10 mouse cellular contexts compared by ENCODE assay signal in genomic region chr9:7871316-7872043, GRCm38 (mm10). TPM values are rescaled to one million over a fixed set of nuclear protein-coding genes. Genes with fewer than 3 reads are reported as not detected.
DNase-seq lines count a peak whose midpoint lies in the region; ATAC-seq and TF ChIP-seq lines count a peak whose summit lies in the region.
"Had no signal": no experiment of that assay in that cellular context is flagged by ENCODE, and none has a peak within 500 bp of the region (broad histone marks: within the 10 kb centered on the region; RNA-seq: fewer than 3 reads in every experiment).

No protein-coding gene starts in this region.

- no peak overlapping the region for H3K9ac ChIP-seq in heart, embryonic 13.5 days
- H3K9ac ChIP-seq in forebrain, embryonic 13.5 days = no peak overlapping the region
- H3K9ac ChIP-seq: midbrain, embryonic 13.5 days had no signal

- peak overlapping the region; percentile 74; the same call in 1 of the 2 replicates for H3K4me3 ChIP-seq in heart, embryonic 13.5 days
- H3K4me3 ChIP-seq in E14TG2a.4 (replicated peaks; ENCODE audit: low read length) = peak overlapping the region; percentile 80
- H3K4me3 ChIP-seq in forebrain, embryonic 13.5 days = no peak overlapping the region

- H3K27ac ChIP-seq in heart, embryonic 13.5 days (replicated peaks) = no peak overlapping the region; the same call in 1 of the 2 replicates
- H3K27ac ChIP-seq in forebrain, embryonic 13.5 days = no peak overlapping the region
- H3K27ac ChIP-seq: midbrain, embryonic 13.5 days had no signal

- no peaks in the 10 kb centered on the region for H3K9me3 ChIP-seq in heart, embryonic 13.5 days
- no peaks in the 10 kb centered on the region for H3K9me3 ChIP-seq in E14TG2a.4 (ENCODE audit: low read length)
- no peaks in the 10 kb centered on the region for H3K9me3 ChIP-seq in forebrain, embryonic 13.5 days (replicated peaks)
- H3K9me3 ChIP-seq: midbrain, embryonic 13.5 days had no signal

- DNase-seq in heart, adult 9 months (ENCODE audit: low spot score in 2 of 2) = no peak
- DNase-seq in induced T-regulatory cell, adult 2 months (ENCODE audit: low read depth) = peak; percentile 89
- DNase-seq in lung, postnatal 14 days = peak; percentile 34
- no peak for DNase-seq in layer of hippocampus, postnatal 36 days
- DNase-seq in left cerebral cortex, postnatal 4 days = no peak

- H3K27me3 ChIP-seq in heart, embryonic 13.5 days (replicated peaks) = no peaks in the 10 kb centered on the region
- H3K27me3 ChIP-seq in E14TG2a.4 (ENCODE audit: insufficient read depth, low read length) = no peaks in the 10 kb centered on the region
- no peaks in the 10 kb centered on the region for H3K27me3 ChIP-seq in forebrain, embryonic 13.5 days
- H3K27me3 ChIP-seq: Patski had no signal

- 59% methylated on average over 4 of the region's 4 CpGs for WGBS in heart, embryonic 13.5 days
- WGBS in forebrain, embryonic 13.5 days = 67% methylated on average over 4 of the region's 4 CpGs

- peaks cover 10% of the 10 kb centered on the region for H3K36me3 ChIP-seq in heart, embryonic 13.5 days
- peaks cover 4% of the 10 kb centered on the region; the same call in 1 of the 2 replicates for H3K36me3 ChIP-seq in E14TG2a.4 (ENCODE audit: insufficient read depth, low read length)
- no peaks in the 10 kb centered on the region for H3K36me3 ChIP-seq in forebrain, embryonic 13.5 days (ENCODE audit: poor library complexity, severe bottlenecking)
- H3K36me3 ChIP-seq: midbrain, embryonic 13.5 days had no signal

- no peak for TF ChIP-seq CTCF in E14TG2a.4 (conservative IDR thresholded peaks at IDR 0.05; ENCODE audit: low read length)

- peak overlapping the region; percentile 90; the same call in 1 of the 2 replicates for H3K4me2 ChIP-seq in heart, embryonic 13.5 days
- no peak overlapping the region for H3K4me2 ChIP-seq in forebrain, embryonic 13.5 days

- intact Hi-C loops in left cerebral cortex, postnatal 4 days (cut with DNase I) = no loop called here

- H3K4me1 ChIP-seq in heart, embryonic 13.5 days = no peaks in the 10 kb centered on the region
- H3K4me1 ChIP-seq in E14TG2a.4 (replicated peaks; ENCODE audit: low read depth, low read length) = peaks cover 42% of the 10 kb centered on the region
- H3K4me1 ChIP-seq in forebrain, embryonic 13.5 days = peaks cover 7% of the 10 kb centered on the region

- ATAC-seq in heart, embryonic 13.5 days (ENCODE audit: extremely low read depth, insufficient number of reproducible peaks, low FRiP score, low TSS enrichment) = no peak
- ATAC-seq in forebrain, embryonic 13.5 days = no peak

RNA-seq across cellular contexts. Expression of gene Birc3, which starts 1.5 kb away (rescaled TPM):
- polyA plus RNA-seq in heart, embryonic 13.5 days (2015; fragmentation: Nextera tagmentation; extraction: Ambion mirVana) = 3.8 and 5.3 TPM in 2 replicates
- polyA plus RNA-seq in forebrain, embryonic 13.5 days (2015; fragmentation: Nextera tagmentation; extraction: Ambion mirVana) = 0.82 and 0.94 TPM in 2 replicates
- 1 to 10 TPM; 1.4 to 3.2 TPM for total RNA-seq in layer of hippocampus, postnatal 36 days (2021)
- total RNA-seq in left cerebral cortex, postnatal 4 days (2021) = 1 to 10 TPM; 1.8 to 3.4 TPM

RNA-seq across cellular contexts. Expression of gene Birc2, which starts 34.6 kb away (rescaled TPM):
- polyA plus RNA-seq in heart, embryonic 13.5 days (2015; fragmentation: Nextera tagmentation; extraction: Ambion mirVana) = 21.6 and 22.7 TPM in 2 replicates
- 49.1 and 52.9 TPM in 2 replicates for polyA plus RNA-seq in forebrain, embryonic 13.5 days (2015; fragmentation: Nextera tagmentation; extraction: Ambion mirVana)
- total RNA-seq in layer of hippocampus, postnatal 36 days (2021) = 10 to 100 TPM; 35.1 to 38.9 TPM
- 10 to 100 TPM; 28.1 to 30.5 TPM for total RNA-seq in left cerebral cortex, postnatal 4 days (2021)

Comparison
In these comparisons a context has a peak if more than half of its experiments do, and no peak if none do; other contexts are left out.
1. DNase-seq: peak in induced T-regulatory cell, adult 2 months (single experiment) and lung, postnatal 14 days (single experiment); none in heart, adult 9 months (0 of 2), layer of hippocampus, postnatal 36 days (0 of 2) and left cerebral cortex, postnatal 4 days (single experiment).